In genomic region chr1:55600496-55600895, GRCm38 (mm10) we compare ENCODE assay signal across 12 mouse cellular contexts.
DNase-seq lines count a peak whose midpoint lies in the region; ATAC-seq lines count a peak whose summit lies in the region.
"Had no signal": no experiment of that assay in that cellular context is flagged by ENCODE, and none has a peak within 500 bp of the region (broad histone marks: within the 10 kb centered on the region; RNA-seq: fewer than 3 reads in every experiment).

No protein-coding gene starts in this region.

- 59% methylated on average over 1 of the region's 1 CpGs for WGBS in heart, embryonic 12.5 days
- WGBS in lung, embryonic 16.5 days, result 39% methylated on average over 1 of the region's 1 CpGs

- H3K4me2 ChIP-seq in heart, embryonic 12.5 days, result no peak overlapping the region
- H3K4me2 ChIP-seq in lung, embryonic 16.5 days (ENCODE audit: low read depth, low read length), result no peak overlapping the region
- H3K4me2 ChIP-seq: embryonic facial prominence, embryonic 15.5 days; limb, embryonic 15.5 days; midbrain, embryonic 15.5 days had no signal

- H3K9me3 ChIP-seq in heart, embryonic 12.5 days (replicated peaks), result no peaks in the 10 kb centered on the region
- H3K9me3 ChIP-seq in lung, embryonic 16.5 days (ENCODE audit: control insufficient read depth, low read length), result no peaks in the 10 kb centered on the region
- H3K9me3 ChIP-seq: embryonic facial prominence, embryonic 15.5 days; limb, embryonic 15.5 days; midbrain, embryonic 15.5 days had no signal

- H3K27me3 ChIP-seq in heart, embryonic 12.5 days (replicated peaks), result no peaks in the 10 kb centered on the region
- no peaks in the 10 kb centered on the region for H3K27me3 ChIP-seq in lung, embryonic 16.5 days (ENCODE audit: control insufficient read depth, insufficient read depth, low read depth, low read length)
- H3K27me3 ChIP-seq: embryonic facial prominence, embryonic 15.5 days; limb, embryonic 15.5 days; midbrain, embryonic 15.5 days had no signal

- H3K4me3 ChIP-seq in heart, embryonic 12.5 days, result no peak overlapping the region
- no peak overlapping the region for H3K4me3 ChIP-seq in lung, embryonic 16.5 days (ENCODE audit: low read length)
- H3K4me3 ChIP-seq: embryonic facial prominence, embryonic 15.5 days; limb, embryonic 15.5 days; midbrain, embryonic 15.5 days had no signal

- no peak overlapping the region for H3K27ac ChIP-seq in heart, embryonic 12.5 days (ENCODE audit: poor library complexity, severe bottlenecking)
- H3K27ac ChIP-seq in lung, embryonic 16.5 days (ENCODE audit: low read length), result no peak overlapping the region
- H3K27ac ChIP-seq: embryonic facial prominence, embryonic 15.5 days; hindbrain, postnatal 0 days; limb, embryonic 15.5 days; midbrain, embryonic 15.5 days had no signal

- no peaks in the 10 kb centered on the region for H3K36me3 ChIP-seq in heart, embryonic 12.5 days
- H3K36me3 ChIP-seq in lung, embryonic 16.5 days (ENCODE audit: control insufficient read depth, insufficient read depth, low read length), result no peaks in the 10 kb centered on the region
- H3K36me3 ChIP-seq: embryonic facial prominence, embryonic 15.5 days; limb, embryonic 15.5 days; midbrain, embryonic 15.5 days had no signal

- no peak overlapping the region for H3K9ac ChIP-seq in heart, embryonic 12.5 days
- no peak overlapping the region for H3K9ac ChIP-seq in lung, embryonic 16.5 days (ENCODE audit: low read length)
- H3K9ac ChIP-seq: embryonic facial prominence, embryonic 15.5 days; limb, embryonic 15.5 days; midbrain, embryonic 15.5 days had no signal

- ATAC-seq in heart, embryonic 12.5 days (ENCODE audit: insufficient number of reproducible peaks, low FRiP score), result no peak
- ATAC-seq in lung, embryonic 16.5 days (ENCODE audit: low read depth), result peak; percentile 61; the same call in 1 of the 2 replicates
- ATAC-seq in megakaryocyte progenitor cell, adult 5-6 weeks (replicated peaks; ENCODE audit: poor library complexity), result no peak
- ATAC-seq in megakaryocyte-erythroid progenitor cell, adult 5-6 weeks (replicated peaks; ENCODE audit: low FRiP score, low TSS enrichment, poor library complexity, severe bottlenecking), result no peak
- ATAC-seq: hindbrain, postnatal 0 days; midbrain, embryonic 15.5 days had no signal

- peak; percentile 88 for DNase-seq in heart, adult 11 months
- DNase-seq in NIH3T3 (ENCODE audit: low read depth), result peak; percentile 49
- DNase-seq in gastrocnemius, postnatal 10 days, result peak; percentile 15
- no peak for DNase-seq in layer of hippocampus, postnatal 25 days (ENCODE audit: extremely low spot score in 1 of 2, low spot score in 1 of 2)

- H3K4me1 ChIP-seq in heart, embryonic 12.5 days (replicated peaks), result no peaks in the 10 kb centered on the region
- no peaks in the 10 kb centered on the region for H3K4me1 ChIP-seq in lung, embryonic 16.5 days (replicated peaks; ENCODE audit: control insufficient read depth, insufficient read depth, low read length)
- H3K4me1 ChIP-seq: embryonic facial prominence, embryonic 15.5 days; limb, embryonic 15.5 days; midbrain, embryonic 15.5 days had no signal

Comparison
In these comparisons a context has a peak if more than half of its experiments do, and no peak if none do; other contexts are left out.
1. DNase-seq: peak in heart, adult 11 months (single experiment), NIH3T3 (single experiment) and gastrocnemius, postnatal 10 days (single experiment); none in layer of hippocampus, postnatal 25 days (0 of 2).